Mouse (Mus musculus) thymus, adult 2 months (tissue): ENCODE data around the gene Syt12. TPM values are rescaled to one million over a fixed set of nuclear protein-coding genes. Genes with fewer than 3 reads are reported as not detected.
A peak's percentile ranks its signal among the peaks of the same experiment; 100 is the strongest.

ENCODE experiments used
- DNase-seq: peaks from one replicate; pipeline ENCODE4 v3.0.0; 2021
- H3K27ac ChIP-seq: fragments of 200-500 bp; 2 replicates; pipeline ENCODE4 v1.5.1; 2012; ENCODE audit warnings: low read length, control low read depth; ENCODE audit not compliant: control insufficient read depth, insufficient read depth
- H3K27me3 ChIP-seq: fragments of 200-500 bp; 2 replicates; pipeline ENCODE4 v1.6.1; 2012; ENCODE audit warnings: mild to moderate bottlenecking, low read length, moderate library complexity, mixed read lengths; ENCODE audit not compliant: control insufficient read depth, insufficient read depth
- H3K36me3 ChIP-seq: fragments of 200-500 bp; 2 replicates; pipeline ENCODE4 v1.6.1; 2012; ENCODE audit warnings: mild to moderate bottlenecking, low read length, moderate library complexity; ENCODE audit not compliant: control insufficient read depth, insufficient read depth
- H3K4me1 ChIP-seq: fragments of 200-500 bp; replicated peaks from 2 replicates; pipeline ENCODE4 v1.6.1; 2012; ENCODE audit warnings: low read length; ENCODE audit not compliant: control insufficient read depth, insufficient read depth
- H3K4me3 ChIP-seq: fragments of 200-500 bp; 2 replicates; pipeline ENCODE4 v1.5.1; 2012; ENCODE audit warnings: mild to moderate bottlenecking, low read length, control low read depth, moderate library complexity; ENCODE audit not compliant: control insufficient read depth, insufficient read depth
- CTCF ChIP-seq: fragments of 200-500 bp; IDR thresholded peaks from 2 replicates; pipeline ENCODE4 v1.5.1; 2012; ENCODE audit warnings: mild to moderate bottlenecking, control low read depth, low read length, moderate library complexity, borderline replicate concordance; ENCODE audit not compliant: control insufficient read depth, poor library complexity, insufficient read depth; ENCODE audit errors: extremely low read depth
- POLR2A ChIP-seq: fragments of 200-500 bp; IDR thresholded peaks from 2 replicates; pipeline ENCODE4 v1.6.1; 2012; ENCODE audit warnings: mild to moderate bottlenecking, low read length, control low read depth, moderate library complexity; ENCODE audit not compliant: control insufficient read depth, poor library complexity, insufficient read depth; ENCODE audit errors: extremely low read depth
- WGBS: fragments of 180-500 bp; shearing (Covaris S2); methylation state at CpG from one replicate; pipeline ENCODE4 v1.1.7; 2018; 5-methylcytosine and 5-hydroxymethylcytosine counted together
- polyA plus RNA-seq: library from polyadenylated mRNA; depleted of rRNA; stranded (reverse); fragments of >200 nt; gene quantifications from 2 replicates; pipeline ENCODE4 v1.2.3, GENCODE M21; 2012

Syt12 gene
- polyA plus RNA-seq, 1 experiment = 1.6 TPM

DNA sequence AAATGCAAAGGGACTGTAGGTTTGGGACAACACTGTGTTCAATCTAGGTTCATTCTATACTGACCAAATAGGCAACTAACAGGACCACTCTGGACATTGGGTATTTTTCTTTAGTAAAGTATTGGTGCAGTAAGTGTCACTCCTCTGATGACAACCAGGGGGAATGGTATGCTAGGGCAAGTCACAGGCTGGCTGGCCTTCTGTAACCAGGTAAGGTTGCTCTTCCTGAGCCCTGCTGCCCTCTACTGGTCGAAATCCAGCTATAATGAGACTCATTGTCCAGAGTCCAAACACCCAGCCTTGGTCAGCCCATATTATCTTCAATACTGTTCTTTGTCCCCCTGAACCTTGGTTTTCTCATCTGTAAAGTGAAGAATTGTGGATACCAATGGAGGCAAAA lies 60.1 kb downstream of the Syt12 start:
- H3K4me3 ChIP-seq = no peak overlapping the region
- 0% methylated on average over 1 of the region's 1 CpGs for WGBS
- DNase-seq = peak; percentile 76
- H3K27me3 ChIP-seq = no peaks in the 10 kb centered on the region
- H3K36me3 ChIP-seq = no peaks in the 10 kb centered on the region
- TF ChIP-seq CTCF (no peak), POLR2A (no peak)
- no peak overlapping the region for H3K27ac ChIP-seq
- H3K4me1 ChIP-seq = no peaks in the 10 kb centered on the region

DNA sequence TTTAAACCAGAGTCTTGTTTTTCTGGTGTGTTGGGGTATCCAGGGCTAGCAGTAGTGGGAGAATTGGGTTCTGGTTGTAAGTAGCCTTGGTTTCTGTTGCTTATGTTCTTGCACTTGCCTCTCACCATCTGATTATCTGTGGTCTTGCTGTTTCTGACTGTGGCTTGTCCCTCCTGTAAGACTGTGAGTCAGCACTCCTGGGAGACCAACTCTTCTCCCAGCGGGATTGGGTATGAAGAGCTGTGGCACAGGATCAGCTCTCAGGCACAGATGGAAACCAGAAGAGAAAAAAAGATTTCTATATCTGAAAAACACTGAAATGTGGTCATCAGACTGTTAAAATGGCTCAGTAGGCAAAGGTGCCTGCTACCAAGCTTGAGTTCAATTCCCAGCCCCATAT lies 62.6 kb downstream of the Syt12 start:
- no peaks in the 10 kb centered on the region for H3K27me3 ChIP-seq
- TF ChIP-seq CTCF = no peak
- no peak for TF ChIP-seq POLR2A
- 86% methylated on average over 1 of the region's 1 CpGs for WGBS
- DNase-seq = no peak
- no peak overlapping the region for H3K27ac ChIP-seq
- H3K36me3 ChIP-seq = no peaks in the 10 kb centered on the region
- H3K4me1 ChIP-seq = no peaks in the 10 kb centered on the region
- H3K4me3 ChIP-seq = no peak overlapping the region

DNA sequence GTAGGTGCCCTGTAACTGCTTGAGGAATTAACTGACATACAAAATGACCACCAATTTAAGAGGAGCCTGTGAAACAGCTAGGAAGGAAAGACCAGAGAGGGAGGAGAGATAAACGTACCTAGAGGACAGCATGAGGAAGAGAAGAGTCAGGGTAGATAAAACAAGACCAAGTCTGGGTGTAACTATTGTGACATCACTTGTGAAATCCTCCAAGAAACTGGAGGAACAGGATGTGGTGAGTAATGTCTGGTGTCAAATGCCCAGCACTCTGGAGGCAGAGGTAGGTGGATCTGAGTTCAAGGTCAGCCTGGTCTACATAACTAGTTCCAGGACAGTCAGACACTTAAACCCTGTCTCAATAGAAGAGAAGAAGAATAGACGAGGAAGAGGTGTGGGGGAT lies 68.2 kb downstream of the Syt12 start:
- DNase-seq = no peak
- WGBS = 43% methylated on average over 2 of the region's 2 CpGs

DNA sequence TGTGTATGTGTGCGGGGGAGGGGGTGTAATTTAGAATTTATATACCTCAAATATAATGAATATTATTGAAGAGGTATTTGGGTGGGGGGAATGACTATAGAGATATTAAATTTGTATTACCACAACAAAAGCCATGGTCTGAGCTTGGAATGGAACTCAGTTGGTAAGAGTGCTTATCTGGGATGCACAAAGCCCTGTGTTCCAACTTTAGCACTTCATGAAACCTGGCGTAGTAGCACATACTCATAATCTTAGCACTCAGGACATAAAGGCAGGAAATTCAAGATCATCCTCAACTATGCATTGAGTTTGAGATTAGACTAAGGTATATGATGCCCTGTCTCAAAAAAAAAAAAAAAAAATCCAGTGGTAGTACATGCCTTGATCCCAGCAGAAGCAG lies 72.4 kb downstream of the Syt12 start:
- H3K36me3 ChIP-seq = no peaks in the 10 kb centered on the region
- 98% methylated on average over 2 of the region's 2 CpGs for WGBS
- no peak for TF ChIP-seq CTCF
- no peak for TF ChIP-seq POLR2A
- no peaks in the 10 kb centered on the region for H3K4me1 ChIP-seq
- H3K27ac ChIP-seq = no peak overlapping the region
- DNase-seq = no peak
- no peak overlapping the region for H3K4me3 ChIP-seq
- H3K27me3 ChIP-seq = no peaks in the 10 kb centered on the region

More for the DNA sequence above, 68.2 kb downstream of the Syt12 start:
- H3K36me3 ChIP-seq = no peaks in the 10 kb centered on the region
- TF ChIP-seq POLR2A (no peak), CTCF (no peak)
- H3K27ac ChIP-seq = no peak overlapping the region
- H3K4me3 ChIP-seq = no peak overlapping the region
- no peaks in the 10 kb centered on the region for H3K27me3 ChIP-seq
- H3K4me1 ChIP-seq = no peaks in the 10 kb centered on the region

DNA sequence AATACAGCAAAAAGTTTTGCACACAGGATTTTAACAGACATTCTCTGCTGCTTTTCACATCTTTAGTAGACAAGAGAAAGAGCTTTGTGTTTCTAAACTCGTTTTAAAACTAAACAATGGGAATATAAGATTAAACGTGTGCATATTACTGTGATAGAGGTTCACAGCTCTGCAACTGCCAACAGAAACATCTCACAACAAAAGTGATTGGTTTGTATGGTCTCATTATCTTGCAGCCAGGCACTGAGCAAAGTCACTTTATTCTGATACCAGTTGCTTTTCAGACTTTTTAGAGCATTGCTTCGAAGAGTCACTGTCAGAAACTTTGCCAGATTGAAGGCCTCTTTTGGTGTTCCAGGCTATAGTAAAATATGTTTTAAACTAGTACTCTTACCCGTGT lies 78.3 kb downstream of the Syt12 start:
- no peaks in the 10 kb centered on the region for H3K36me3 ChIP-seq
- no peak overlapping the region for H3K4me3 ChIP-seq
- no peaks in the 10 kb centered on the region for H3K27me3 ChIP-seq
- 91% methylated on average over 4 of the region's 4 CpGs for WGBS
- no peak for DNase-seq
- peaks cover 7% of the 10 kb centered on the region for H3K4me1 ChIP-seq
- TF ChIP-seq POLR2A (no peak), CTCF (no peak)
- no peak overlapping the region for H3K27ac ChIP-seq

DNA sequence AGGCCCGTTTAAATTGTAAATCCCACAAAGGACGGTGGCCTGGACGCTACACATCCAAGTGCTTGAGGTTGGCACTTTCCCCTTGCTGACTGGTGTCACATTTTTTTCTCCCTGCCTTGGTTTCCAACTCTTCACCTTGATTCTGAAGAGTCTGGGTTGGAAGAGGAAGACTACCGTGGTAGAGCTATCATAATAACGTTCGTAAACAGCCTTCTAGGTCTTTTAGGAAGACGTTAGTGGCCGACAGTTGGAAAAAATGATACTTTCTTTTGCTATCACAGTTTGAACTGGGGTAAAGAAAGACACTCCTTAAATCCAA lies 78.7 kb downstream of the Syt12 start:
- Histone ChIP-seq H3K27me3 (no peaks in the 10 kb centered on the region), H3K4me1 (peaks cover 7% of the 10 kb centered on the region), H3K4me3 (peak overlapping the region; percentile 73), H3K36me3 (no peaks in the 10 kb centered on the region; the same call in 1 of the 2 replicates), H3K27ac (no peak overlapping the region)
- TF ChIP-seq POLR2A (no peak), CTCF (no peak)
- no peak for DNase-seq
- 64% methylated on average over 8 of the region's 8 CpGs for WGBS
